Mouse (Mus musculus): ENCODE measurements at regions not wholly inside any gene's neighbourhood (a gene's known extent, or its start where the extent isn't known, plus 50 kb on each side); places are given as distances from the start of the nearest gene placed in this dataset.

DNA sequence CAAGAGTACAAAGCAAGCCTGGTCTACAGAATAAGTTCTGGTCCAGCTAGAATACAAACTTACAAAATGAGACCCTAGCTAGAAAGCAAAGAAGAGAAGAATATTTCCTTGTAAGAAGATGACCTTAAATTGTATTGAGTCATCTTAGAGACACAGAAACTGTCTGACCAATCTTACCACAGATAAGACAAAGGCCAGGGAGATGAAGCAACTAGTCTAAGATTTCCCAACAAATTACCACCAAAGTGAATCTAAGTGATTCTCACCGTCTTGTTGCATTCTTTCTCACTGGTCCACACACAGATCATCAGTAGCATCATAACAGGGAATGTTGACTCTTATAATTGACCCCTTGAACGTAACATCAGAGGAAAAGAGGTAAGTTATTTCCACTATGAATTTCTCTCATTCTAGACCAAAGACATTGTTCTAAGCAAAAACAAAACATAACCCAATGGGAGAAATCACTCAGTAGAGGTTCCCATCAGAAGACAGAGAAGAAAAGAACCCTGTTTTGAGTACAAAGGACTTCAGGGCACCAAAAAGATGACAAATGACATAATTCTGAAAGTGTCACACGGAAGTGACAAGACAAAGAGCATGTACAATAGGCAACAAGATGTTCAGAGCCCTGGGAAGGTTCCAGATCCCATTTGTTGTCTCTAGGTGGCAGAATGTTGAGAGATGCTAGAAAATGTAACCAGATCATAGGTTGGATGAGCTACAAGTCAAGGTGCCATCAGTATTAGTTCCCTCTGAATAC lies 107.0 kb upstream of the Cpeb2 start:
- ATAC-seq (replicated peaks; ENCODE audit: poor library complexity, severe bottlenecking): peak; percentile 97

DNA sequence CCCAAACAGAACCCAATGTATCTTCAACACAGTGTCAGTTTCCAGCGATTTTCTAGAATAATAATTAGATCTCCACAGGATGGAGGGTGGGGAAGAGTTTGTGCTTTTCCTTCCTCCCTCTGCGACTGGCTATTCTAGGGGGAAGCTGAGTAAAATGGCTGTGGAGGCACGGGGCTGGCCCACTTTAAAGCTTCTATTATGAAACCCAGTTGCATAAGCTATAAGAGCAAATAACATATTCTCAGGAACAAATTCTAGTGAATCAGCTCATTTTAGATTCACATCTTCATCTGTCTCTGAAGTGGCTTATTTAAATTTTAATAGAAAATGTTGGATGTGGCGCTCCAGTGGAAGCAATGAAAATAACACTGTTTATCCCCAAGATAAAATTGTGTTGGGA lies 102.6 kb upstream of the Cpeb2 start:
- peak; percentile 45; the same call in 1 of the 2 replicates for ATAC-seq (replicated peaks; ENCODE audit: poor library complexity, severe bottlenecking)

DNA sequence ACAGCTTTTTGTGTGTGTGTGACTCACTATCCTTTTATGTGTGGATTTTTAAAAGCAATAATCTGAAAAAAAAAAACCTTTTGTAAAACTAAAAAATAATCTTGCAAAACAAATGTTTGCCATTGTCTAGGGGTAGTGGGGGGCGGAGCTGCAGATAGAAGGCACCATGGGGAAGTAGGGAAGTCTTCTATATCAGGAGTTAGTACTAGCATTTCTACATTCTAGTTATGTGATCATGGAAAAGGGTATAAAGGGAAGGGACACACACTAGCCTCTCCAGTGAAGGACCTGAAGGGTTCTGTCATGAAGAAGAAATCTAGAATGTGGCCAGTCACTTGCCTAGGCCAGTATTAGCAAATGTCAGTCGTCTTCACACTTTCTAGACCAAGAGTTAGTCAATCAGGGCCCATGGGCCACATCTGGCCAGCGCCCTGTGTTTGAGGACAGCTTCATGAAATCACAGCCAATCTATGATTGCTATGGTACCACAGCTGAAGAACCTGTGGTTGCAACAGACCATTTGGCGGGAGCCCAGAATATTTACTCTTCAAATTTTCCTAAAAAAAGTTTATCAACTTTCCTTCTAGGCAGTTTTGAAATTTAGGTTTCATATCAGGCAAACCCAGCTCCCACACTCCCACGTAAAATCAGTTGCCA lies 101.9 kb upstream of the Cpeb2 start:
- peak; percentile 68 for ATAC-seq (replicated peaks; ENCODE audit: poor library complexity, severe bottlenecking)

DNA sequence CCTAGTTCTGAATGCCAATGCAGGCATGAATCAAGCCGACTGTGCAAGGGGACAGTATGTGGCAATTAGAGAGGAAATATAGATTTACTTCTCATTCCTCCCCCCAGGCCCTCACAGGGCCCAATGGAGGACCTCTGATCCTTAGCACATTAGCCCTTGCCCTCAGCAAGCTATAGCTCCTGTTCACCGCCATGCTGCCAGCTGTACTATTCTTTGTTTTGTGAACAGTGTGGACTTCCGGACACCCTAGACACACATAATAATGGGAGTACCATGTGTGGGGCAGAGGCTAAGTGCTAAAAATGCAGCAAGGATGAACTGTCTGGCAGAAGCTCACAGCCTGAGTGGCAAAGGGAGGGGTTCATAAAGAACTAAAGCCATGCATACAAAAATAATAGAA lies 99.3 kb upstream of the Cpeb2 start:
- ATAC-seq (replicated peaks; ENCODE audit: poor library complexity, severe bottlenecking): 0 out of 2 replicates have a peak, but pooled peaks have one; percentile 31

DNA sequence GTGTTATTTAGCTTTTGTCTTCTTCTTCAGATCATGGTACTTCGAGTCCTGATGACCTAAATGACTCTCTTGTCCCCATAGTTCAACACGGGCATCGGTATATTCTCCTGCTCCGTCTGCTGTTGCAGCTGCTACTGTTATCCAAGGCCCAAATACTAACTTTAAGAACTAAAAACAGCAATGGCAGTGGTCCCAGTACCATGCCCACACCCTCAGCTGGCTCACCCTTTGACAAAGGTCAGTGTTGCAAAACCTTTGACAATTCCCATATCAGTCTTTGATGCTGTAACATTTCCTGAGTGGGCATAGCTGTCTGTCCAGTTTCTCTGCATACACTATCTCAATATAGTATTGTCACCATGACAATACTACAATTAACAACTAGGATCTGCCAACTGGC lies 96.8 kb upstream of the Cpeb2 start:
- no peak for ATAC-seq (replicated peaks; ENCODE audit: poor library complexity, severe bottlenecking)

DNA sequence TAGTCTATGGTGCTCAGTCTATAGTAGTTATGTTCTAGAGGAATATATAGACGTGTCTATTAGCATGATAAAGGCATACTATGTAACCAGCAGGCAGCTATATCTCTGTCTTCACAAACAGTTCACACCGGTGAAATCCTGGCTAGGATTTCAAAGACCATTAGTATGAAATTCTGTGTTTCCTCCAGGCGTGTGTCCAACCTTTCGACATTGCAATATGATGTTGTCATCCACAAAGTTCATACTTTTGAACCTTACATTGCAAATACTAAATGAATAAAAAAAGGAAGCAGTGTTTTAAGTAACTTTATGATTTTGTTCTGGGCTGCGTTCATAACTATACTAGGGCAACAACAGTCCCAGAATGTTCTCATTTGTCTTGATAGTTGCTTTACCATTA lies 95.2 kb upstream of the Cpeb2 start:
- peak; percentile 53 for ATAC-seq (replicated peaks; ENCODE audit: poor library complexity, severe bottlenecking)

DNA sequence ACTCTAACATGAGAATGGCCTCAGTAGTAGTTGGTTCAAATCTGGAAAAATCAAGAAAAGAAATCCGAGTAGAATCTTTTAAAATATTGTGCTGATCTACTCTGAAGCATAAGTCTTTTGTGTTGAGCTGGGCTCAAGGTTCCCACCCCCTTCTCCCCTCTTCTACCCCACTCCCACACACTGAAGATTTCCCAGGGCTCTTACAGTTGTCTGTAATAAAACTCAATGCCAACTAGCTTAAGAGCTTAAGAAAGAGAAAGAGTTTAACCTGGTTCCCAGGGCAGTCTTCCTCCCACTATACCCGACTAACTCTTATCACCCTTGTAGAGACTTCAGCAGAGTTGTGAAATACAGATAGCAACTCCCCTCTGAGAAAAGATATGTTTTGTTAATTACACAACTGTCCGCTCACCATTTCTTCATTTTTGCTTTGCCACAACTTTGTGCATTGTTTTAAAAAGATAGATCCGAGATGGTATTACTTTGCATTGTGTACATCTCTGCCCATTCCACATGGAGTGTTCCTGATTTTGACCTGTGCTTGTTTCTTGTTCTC lies 94.0 kb upstream of the Cpeb2 start:
- ATAC-seq (replicated peaks; ENCODE audit: poor library complexity, severe bottlenecking): peak; percentile 77

DNA sequence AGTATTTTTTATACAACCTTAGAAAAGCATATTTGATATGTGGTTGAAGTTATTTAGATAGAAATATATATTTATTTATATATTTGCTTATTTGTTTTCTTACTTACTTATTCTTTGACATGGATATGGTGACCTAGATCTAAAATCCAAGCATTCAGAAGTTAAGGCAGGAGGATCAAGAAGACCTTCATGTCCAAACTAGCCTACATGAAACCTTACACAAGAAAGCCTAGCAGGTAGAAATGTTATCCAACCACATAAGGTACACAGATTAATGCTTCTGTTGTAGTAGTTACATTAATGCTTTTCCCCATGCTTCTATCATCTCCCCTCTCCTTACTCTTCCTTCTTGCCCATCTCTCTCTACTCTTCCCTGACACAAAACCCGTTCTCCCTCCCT lies 93.2 kb upstream of the Cpeb2 start:
- ATAC-seq (replicated peaks; ENCODE audit: poor library complexity, severe bottlenecking): no peak

DNA sequence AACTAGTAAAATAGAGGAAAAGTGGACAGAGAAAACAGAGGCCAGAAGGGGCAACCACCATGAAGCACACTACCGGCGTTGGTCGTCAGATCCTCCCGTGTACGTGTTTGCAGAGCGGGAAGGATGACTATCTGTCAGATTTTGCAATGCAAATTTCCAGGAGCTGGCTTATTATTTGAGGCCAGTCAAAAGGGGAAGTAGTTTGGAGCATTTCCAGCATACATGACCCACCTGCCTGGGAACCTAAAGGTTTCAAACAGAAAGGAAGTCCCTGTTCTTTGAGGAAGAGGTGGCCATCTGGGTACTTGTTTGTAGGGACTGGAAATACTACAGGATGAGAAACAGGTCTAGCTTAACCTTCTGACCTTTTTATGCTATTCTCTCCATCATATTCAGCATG lies 87.0 kb upstream of the Cpeb2 start:
- ATAC-seq (replicated peaks; ENCODE audit: poor library complexity, severe bottlenecking): peak; percentile 91

DNA sequence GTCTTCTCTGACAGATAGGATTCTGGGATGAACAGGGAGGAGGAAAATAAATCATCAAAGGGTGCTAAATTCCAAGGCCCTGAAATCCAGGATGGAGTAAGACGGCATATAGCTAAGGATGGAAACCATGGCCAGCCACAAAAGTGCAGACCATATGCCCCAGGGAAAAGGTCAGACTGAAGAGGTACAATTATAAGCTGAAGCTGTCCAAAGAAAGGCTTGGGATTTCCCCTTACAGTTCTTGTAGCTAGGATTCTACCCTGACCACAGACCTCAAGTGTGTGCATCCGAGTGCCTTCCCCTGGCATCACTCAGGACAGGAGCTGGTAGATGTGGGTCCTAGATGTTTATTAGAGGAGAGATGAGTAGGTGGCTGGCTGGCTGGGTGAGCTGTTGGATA lies 86.0 kb upstream of the Cpeb2 start:
- no peak for ATAC-seq (replicated peaks; ENCODE audit: poor library complexity, severe bottlenecking)

DNA sequence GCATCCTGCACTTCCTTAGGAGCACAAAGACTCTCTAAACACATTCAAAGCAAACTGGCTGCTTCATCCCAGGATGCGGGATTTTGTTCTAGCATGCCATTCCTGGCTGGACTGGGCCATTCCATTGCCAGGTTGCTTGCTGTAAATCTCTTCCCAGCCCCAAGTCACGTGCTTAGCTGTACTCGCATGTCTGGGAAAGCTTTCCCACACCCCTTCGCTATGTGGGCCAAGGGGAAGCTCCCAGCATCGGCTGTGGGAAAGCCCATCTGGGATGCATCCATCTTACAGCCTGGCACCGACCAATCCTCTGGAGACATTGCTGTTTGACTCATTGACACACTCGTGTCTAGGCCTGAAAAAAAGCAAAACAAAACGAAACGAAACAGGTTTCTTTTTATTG lies 84.5 kb upstream of the Cpeb2 start:
- ATAC-seq (replicated peaks; ENCODE audit: poor library complexity, severe bottlenecking): no peak

DNA sequence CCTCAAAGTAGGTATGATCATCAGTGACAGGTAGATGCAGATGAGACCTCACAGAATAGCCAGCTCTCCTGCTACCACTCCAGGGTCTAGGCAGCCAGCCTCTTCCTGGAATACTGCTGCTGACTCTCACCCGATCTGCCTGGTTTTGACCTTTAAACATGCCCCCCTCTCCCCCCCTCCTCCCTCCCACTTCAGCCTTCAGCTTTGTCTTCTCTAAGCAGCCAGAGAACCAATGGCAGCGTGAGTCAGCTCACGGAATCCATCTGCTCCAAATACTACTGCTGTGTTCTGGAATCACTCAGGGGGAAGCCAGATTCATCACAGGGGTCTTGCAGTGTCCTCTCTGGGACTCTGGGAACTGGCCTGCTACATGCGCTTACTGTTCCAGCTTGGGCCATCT lies 83.4 kb upstream of the Cpeb2 start:
- ATAC-seq (replicated peaks; ENCODE audit: poor library complexity, severe bottlenecking): no peak

DNA sequence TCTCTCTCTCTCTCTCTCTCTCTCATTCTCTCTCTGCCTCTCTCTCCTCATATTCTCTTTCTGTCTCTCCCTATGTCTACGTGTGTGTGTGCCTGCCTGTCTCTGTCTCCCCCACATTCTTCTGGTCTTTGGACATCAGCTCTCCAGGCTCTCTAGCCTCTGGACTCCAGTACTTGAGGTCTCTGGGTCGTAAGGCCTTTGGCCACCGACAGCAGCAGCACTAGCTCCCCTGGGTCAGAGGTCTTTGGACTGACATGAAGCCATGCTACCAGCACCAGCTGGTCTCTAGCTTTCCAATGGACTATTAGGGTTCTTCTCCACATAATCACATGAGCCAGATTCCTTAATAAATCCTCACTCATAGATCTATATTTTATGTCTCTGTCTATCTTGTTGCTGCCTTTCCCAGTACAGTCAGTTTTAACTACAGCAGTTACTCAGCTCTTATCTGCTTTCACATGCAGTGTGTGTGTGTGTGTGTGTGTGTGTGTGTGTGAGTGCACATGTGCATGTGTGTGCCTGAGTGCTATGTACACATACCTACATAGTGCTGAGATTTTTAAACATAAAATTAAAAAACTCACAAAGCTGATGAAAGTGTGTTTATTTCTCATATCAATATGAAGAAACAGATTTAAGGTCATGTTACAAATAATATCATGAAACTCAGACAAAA lies 81.7 kb upstream of the Cpeb2 start:
- no peak for ATAC-seq (replicated peaks; ENCODE audit: poor library complexity, severe bottlenecking)

DNA sequence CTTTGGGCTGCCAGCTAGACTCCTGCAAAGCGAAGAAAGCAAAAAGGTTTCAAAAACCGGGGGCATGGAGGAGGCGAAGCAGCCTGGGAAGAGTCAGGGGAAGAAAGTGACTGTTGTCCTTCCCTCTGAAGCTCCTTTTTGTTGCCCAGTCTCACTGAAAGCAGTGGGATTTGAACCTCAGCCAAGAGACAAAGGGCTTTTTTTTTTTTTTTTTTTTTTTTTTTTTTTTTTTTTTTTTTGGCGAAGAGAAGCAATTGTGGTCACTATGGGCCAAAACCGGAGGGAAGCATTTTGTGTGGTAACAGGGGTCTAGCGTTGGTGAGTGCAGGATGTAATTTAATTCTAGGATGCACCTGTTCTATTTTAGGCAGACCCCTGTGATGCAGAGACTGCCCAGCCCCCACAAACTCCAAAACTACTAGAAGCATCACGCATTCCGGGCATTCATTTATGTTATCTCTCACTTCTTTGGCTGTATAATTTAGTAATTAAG lies 80.8 kb upstream of the Cpeb2 start:
- peak; percentile 89 for ATAC-seq (replicated peaks; ENCODE audit: poor library complexity, severe bottlenecking)

DNA sequence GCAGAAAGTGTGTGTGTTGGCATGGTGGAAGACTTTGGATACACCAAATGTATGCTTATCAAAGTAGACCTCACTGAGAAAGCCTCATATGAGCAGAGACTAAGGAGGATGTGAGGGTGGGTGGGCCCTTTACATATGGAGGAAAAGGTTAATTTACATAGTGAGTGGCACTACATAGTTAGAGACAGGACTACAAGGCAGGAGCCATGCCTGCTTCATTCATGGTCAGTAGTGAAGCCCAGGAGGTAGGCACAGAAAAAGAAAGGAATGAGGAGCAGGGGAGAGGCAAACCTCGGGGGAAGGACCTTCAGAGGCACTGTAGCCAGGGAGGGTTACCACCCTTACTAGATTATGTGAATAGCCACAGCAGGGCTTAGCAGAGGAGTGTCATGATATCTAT lies 80.1 kb upstream of the Cpeb2 start:
- no peak for ATAC-seq (replicated peaks; ENCODE audit: poor library complexity, severe bottlenecking)

DNA sequence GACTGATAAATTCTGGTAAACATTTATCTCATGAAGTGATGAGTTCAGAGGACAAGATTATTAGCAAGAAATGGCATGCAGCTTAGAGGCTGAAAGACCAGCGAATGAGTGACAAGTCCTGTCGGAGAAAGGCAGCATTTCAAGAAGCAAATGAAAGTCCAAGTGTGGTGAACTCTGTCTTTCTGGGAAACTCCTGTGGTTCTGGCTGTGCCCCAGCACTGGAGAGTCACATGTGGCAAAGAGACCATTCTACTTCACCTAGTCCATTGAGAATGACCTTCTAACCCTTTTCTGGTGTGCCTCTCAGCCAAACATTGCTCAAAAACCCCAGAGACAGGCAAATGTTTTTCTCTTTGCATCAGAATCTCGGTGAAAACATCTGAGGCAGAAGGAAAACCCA lies 76.2 kb upstream of the Cpeb2 start:
- no peak for ATAC-seq (replicated peaks; ENCODE audit: poor library complexity, severe bottlenecking)

DNA sequence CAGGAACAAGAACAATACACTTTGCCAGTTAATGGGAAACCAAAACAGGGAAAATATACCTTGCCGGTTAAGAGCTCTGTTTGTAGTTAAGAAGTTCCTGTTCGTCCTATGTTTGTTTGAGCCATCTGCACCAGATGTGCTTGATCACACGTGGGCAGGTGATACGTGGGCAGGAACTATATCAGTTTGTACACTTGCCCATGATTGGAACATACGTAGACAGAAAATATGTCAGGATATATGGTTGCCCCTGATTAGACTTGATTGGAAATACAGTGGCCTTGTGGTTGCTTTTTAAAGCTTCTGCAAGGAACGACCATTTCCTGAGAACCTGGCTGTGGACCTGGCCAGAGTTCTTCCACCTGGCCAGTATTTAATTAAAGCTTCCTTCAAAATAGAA lies 72.8 kb upstream of the Cpeb2 start:
- no peak; the same call in 1 of the 2 replicates for ATAC-seq (replicated peaks; ENCODE audit: poor library complexity, severe bottlenecking)

DNA sequence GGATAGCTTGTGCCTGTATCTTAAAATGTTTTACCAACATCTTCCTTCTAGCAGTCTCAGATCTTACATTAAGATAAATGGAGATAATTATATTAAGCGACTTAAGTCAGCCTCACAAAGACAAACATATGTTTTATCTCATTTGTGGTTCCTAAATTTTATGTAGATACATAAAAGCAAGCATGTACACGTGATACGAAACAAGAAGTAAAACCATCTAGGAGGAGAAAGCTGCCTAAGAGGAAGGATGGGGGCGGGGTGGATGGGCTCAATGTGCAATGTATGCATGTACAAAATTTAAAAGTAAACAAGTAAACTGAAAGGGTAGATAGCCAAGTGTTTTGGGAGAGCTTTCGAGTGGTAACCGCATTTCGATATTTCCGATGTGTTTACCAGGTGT lies 51.5 kb upstream of the Cpeb2 start:
- ATAC-seq (replicated peaks; ENCODE audit: poor library complexity, severe bottlenecking): peak; percentile 64
